Mouse (Mus musculus): ENCODE measurements around the gene Nfkbil1. TPM values are rescaled to one million over a fixed set of nuclear protein-coding genes. Genes with fewer than 3 reads are reported as not detected.
A peak's percentile ranks its signal among the peaks of the same experiment; 100 is the strongest.

Gene Nfkbil1
- total RNA-seq, 4 experiments from 2014 or later, result 6.3 to 8.6 (median 8.0) TPM

- peak; percentile 55 to 77 for DNase-seq (ENCODE audit: low spot score in 2 of 2)
Observed at GRCm38 (mm10) chr17:35185639-35186611, 49.7 kb downstream of the Nfkbil1 start.

GRCm38 (mm10) chr17:35180093-35180492 lies 55.5 kb downstream of the Nfkbil1 start:
- DNase-seq (ENCODE audit: low spot score in 2 of 2), result no peak

- DNase-seq (ENCODE audit: low spot score in 2 of 2), result peak in 1 of 2 experiments; percentile 47
Observed at GRCm38 (mm10) chr17:35178528-35178927, 57.1 kb downstream of the Nfkbil1 start.

- DNase-seq (ENCODE audit: low spot score in 2 of 2), result no peak
Observed at GRCm38 (mm10) chr17:35175968-35176367, 59.6 kb downstream of the Nfkbil1 start, which contains the start of gene Aif1. Aif1 (minus strand) TSS chr17:35176068.

GRCm38 (mm10) chr17:35175382-35175781 lies 60.2 kb downstream of the Nfkbil1 start:
- no peak for DNase-seq (ENCODE audit: low spot score in 2 of 2)

- no peak for DNase-seq (ENCODE audit: low spot score in 2 of 2)
Observed at GRCm38 (mm10) chr17:35174201-35174977, 61.2 kb downstream of the Nfkbil1 start.

- no peak for DNase-seq (ENCODE audit: low spot score in 2 of 2)
Observed at GRCm38 (mm10) chr17:35173329-35173728, 62.3 kb downstream of the Nfkbil1 start.

GRCm38 (mm10) chr17:35172445-35173234 lies 63.0 kb downstream of the Nfkbil1 start:
- no peak for DNase-seq (ENCODE audit: low spot score in 2 of 2)

Small RNA genes lying within 50 kb of the gene (microRNA-seq; reads per million reads assigned to microRNA genes)
- not detected for gene Mir6973a
- not detected for gene Mir6974
- gene Mir6975, result not detected
- not detected for gene Mir8094

Other genes starting within 250 kb of the Nfkbil1 start
- 10 to 100 TPM; 37.3 to 42.8 (median 41.0) TPM for gene Vars, start 234.8 kb downstream of the Nfkbil1 start, total RNA-seq (2022)
- 10 to 100 TPM in 3 of 4 experiments, 1 to 10 TPM in 1; 8.0 to 18.8 (median 13.7) TPM for gene Vwa7, start 219.2 kb downstream of the Nfkbil1 start, total RNA-seq (2022)
- gene Sapcd1, start 207.8 kb downstream of the Nfkbil1 start, total RNA-seq (2022), result not detected
- not detected for gene Msh5, start 189.0 kb downstream of the Nfkbil1 start, total RNA-seq (2022)
- 1 to 10 TPM; 5.2 to 9.0 (median 6.6) TPM for gene Clic1, start 185.8 kb downstream of the Nfkbil1 start, total RNA-seq (2022)
- 1 to 10 TPM; 4.3 to 6.2 (median 5.1) TPM for gene Ddah2, start 176.8 kb downstream of the Nfkbil1 start, total RNA-seq (2022)
- not detected for gene Ly6g6c, start 170.4 kb downstream of the Nfkbil1 start, total RNA-seq (2022)
- not detected for gene Mpig6b, start 169.6 kb downstream of the Nfkbil1 start, total RNA-seq (2022)
- not detected for gene Ly6g6e, start 158.9 kb downstream of the Nfkbil1 start, total RNA-seq (2022)
- gene Ly6g6d, start 157.7 kb downstream of the Nfkbil1 start, total RNA-seq (2022), result 1 to 10 TPM in 1 of 4 experiments, under 1 TPM in 2, not detected in 1; 0.53 to 1.8 (median 0.99) TPM
- gene Ly6g6f, start 150.2 kb downstream of the Nfkbil1 start, total RNA-seq (2022), result not detected
- gene Abhd16a, start 146.5 kb downstream of the Nfkbil1 start, total RNA-seq (2022), result 100 to 1,000 TPM in 1 of 4 experiments, 10 to 100 TPM in 3; 84.1 to 107 (median 92.9) TPM
- gene Ly6g5c, start 127.5 kb downstream of the Nfkbil1 start, total RNA-seq (2022), result not detected
- not detected for gene Ly6g5b, start 120.4 kb downstream of the Nfkbil1 start, total RNA-seq (2022)
- 10 to 100 TPM in 1 of 4 experiments, 1 to 10 TPM in 3; 8.6 to 11.4 (median 9.3) TPM for gene Gpank1, start 114.3 kb downstream of the Nfkbil1 start, total RNA-seq (2022)
- 100 to 1,000 TPM; 169 to 216 (median 180) TPM for gene Csnk2b, start 113.7 kb downstream of the Nfkbil1 start, total RNA-seq (2022)
- gene D17H6S53E, start 109.4 kb downstream of the Nfkbil1 start, total RNA-seq (2022), result 10 to 100 TPM; 13.6 to 22.6 (median 17.0) TPM
- gene Apom, start 103.7 kb downstream of the Nfkbil1 start, total RNA-seq (2022), result not detected
- 100 to 1,000 TPM; 206 to 247 (median 236) TPM for gene Bag6, start 100.6 kb downstream of the Nfkbil1 start, total RNA-seq (2022)
- 10 to 100 TPM; 90.5 to 98.3 (median 94.6) TPM for gene Prrc2a, start 70.9 kb downstream of the Nfkbil1 start, total RNA-seq (2022)
- gene Aif1, start 59.7 kb downstream of the Nfkbil1 start, total RNA-seq (2022), result under 1 TPM in 2 of 4 experiments, not detected in 2; 0.52 to 0.72 TPM
- gene Lst1, start 47.4 kb downstream of the Nfkbil1 start, total RNA-seq (2022), result under 1 TPM in 2 of 4 experiments, not detected in 2; 0.73 to 0.92 TPM
- gene Ltb, start 41.4 kb downstream of the Nfkbil1 start, total RNA-seq (2022), result not detected
- gene Tnf, start 33.8 kb downstream of the Nfkbil1 start, total RNA-seq (2022), result under 1 TPM in 1 of 4 experiments, not detected in 3; 0.31 TPM
- under 1 TPM; 0.53 to 0.76 (median 0.65) TPM for gene Lta, start 30.4 kb downstream of the Nfkbil1 start, total RNA-seq (2022)
- not detected for gene Gm16181, start 15.0 kb downstream of the Nfkbil1 start, total RNA-seq (2022)
- gene Atp6v1g2, start 2.1 kb downstream of the Nfkbil1 start, total RNA-seq (2022), result 1 to 10 TPM; 1.3 to 2.3 (median 1.9) TPM
- gene Ddx39b, start 6.0 kb upstream of the Nfkbil1 start, total RNA-seq (2022), result 10 to 100 TPM; 77.1 to 93.9 (median 81.7) TPM
- 10 to 100 TPM; 31.3 to 52.9 (median 41.7) TPM for gene H2-D1, start 26.9 kb upstream of the Nfkbil1 start, total RNA-seq (2022)
- gene H2-Q1, start 84.6 kb upstream of the Nfkbil1 start, total RNA-seq (2022), result under 1 TPM in 3 of 4 experiments, not detected in 1; 0.17 to 0.65 (median 0.21) TPM
- gene H2-Q2, start 106.5 kb upstream of the Nfkbil1 start, total RNA-seq (2022), result under 1 TPM; 0.38 to 0.90 (median 0.45) TPM
- 1 to 10 TPM; 3.2 to 5.2 (median 4.0) TPM for gene H2-Q4, start 143.8 kb upstream of the Nfkbil1 start, total RNA-seq (2022)
- gene H2-Q6, start 189.1 kb upstream of the Nfkbil1 start, total RNA-seq (2022), result 1 to 10 TPM in 1 of 4 experiments, under 1 TPM in 3; 0.68 to 1.1 (median 0.87) TPM
- gene H2-Q7, start 203.4 kb upstream of the Nfkbil1 start, total RNA-seq (2022), result 1 to 10 TPM in 3 of 4 experiments, under 1 TPM in 1; 0.94 to 1.6 (median 1.2) TPM
- gene H2-Q10, start 234.3 kb upstream of the Nfkbil1 start, total RNA-seq (2022), result under 1 TPM in 3 of 4 experiments, not detected in 1; 0.07 to 0.78 (median 0.29) TPM